In the genomic region with DNA sequence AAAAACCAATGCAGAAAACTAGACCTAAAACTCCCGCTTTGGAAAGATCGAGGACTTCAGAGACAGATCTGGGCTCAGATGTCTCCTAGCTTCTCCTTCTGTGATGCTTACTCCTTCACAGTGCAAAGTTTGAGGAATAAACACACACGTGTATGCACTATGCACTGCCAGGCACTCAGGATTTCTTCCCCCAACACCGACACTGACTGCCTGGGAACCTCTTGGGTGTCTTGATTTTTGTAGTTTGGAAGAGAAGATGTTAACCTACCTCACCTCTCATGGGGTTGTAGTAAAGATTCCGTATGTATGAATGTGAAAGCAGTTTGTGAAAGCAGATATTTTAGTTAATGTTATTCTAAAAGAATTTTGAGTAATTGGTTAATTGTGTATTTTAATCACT, we compare ENCODE assay signal across 30 mouse cellular contexts.
"Had no signal": no experiment of that assay in that cellular context is flagged by ENCODE, and none has a peak within 500 bp of the region (broad histone marks: within the 10 kb centered on the region; RNA-seq: fewer than 3 reads in every experiment).

No protein-coding gene starts in this region.

- DNase-seq: left cerebral cortex, postnatal 4 days; liver; liver, embryonic 13.5 days; liver, postnatal 0 days; lung, adult 18-20 months; lung, adult 2 months; lung, embryonic 14.5 days; lung, postnatal 10 days; lung, postnatal 14 days; lung, postnatal 36 days; lung, postnatal 4 days; midbrain, embryonic 14.5 days had no signal

- H3K27me3 ChIP-seq: limb, embryonic 12.5 days; limb, embryonic 13.5 days; limb, embryonic 15.5 days; liver, embryonic 12.5 days; liver, embryonic 13.5 days; liver, embryonic 15.5 days; lung, embryonic 15.5 days; megakaryocyte, embryonic 14.5 days; midbrain, embryonic 12.5 days; midbrain, embryonic 13.5 days; midbrain, embryonic 15.5 days; neural tube, embryonic 12.5 days had no signal

- H3K4me3 ChIP-seq: limb, embryonic 10.5 days; limb, embryonic 12.5 days; limb, embryonic 13.5 days; limb, embryonic 15.5 days; liver, embryonic 12.5 days; liver, embryonic 13.5 days; liver, embryonic 15.5 days; lung, embryonic 15.5 days; megakaryocyte, embryonic 14.5 days; midbrain, embryonic 12.5 days; midbrain, embryonic 13.5 days; midbrain, embryonic 15.5 days; myocyte; neural tube, embryonic 12.5 days had no signal

- H3K9ac ChIP-seq: limb, embryonic 12.5 days; limb, embryonic 13.5 days; limb, embryonic 15.5 days; liver, embryonic 12.5 days; liver, embryonic 13.5 days; liver, embryonic 14.5 days; liver, embryonic 15.5 days; liver, postnatal 0 days; lung, embryonic 14.5 days; lung, embryonic 15.5 days; midbrain, embryonic 12.5 days; midbrain, embryonic 13.5 days; midbrain, embryonic 15.5 days; neural tube, embryonic 12.5 days had no signal

- H3K4me2 ChIP-seq: limb, embryonic 12.5 days; limb, embryonic 13.5 days; limb, embryonic 15.5 days; liver, embryonic 11.5 days; liver, embryonic 12.5 days; liver, embryonic 13.5 days; liver, embryonic 15.5 days; lung, embryonic 14.5 days; lung, embryonic 15.5 days; midbrain, embryonic 12.5 days; midbrain, embryonic 13.5 days; midbrain, embryonic 15.5 days; neural tube, embryonic 12.5 days had no signal

- H3K4me1 ChIP-seq: limb, embryonic 10.5 days; limb, embryonic 12.5 days; limb, embryonic 13.5 days; limb, embryonic 15.5 days; liver, embryonic 12.5 days; liver, embryonic 13.5 days; liver, embryonic 15.5 days; lung, embryonic 15.5 days; midbrain, embryonic 12.5 days; midbrain, embryonic 13.5 days; midbrain, embryonic 15.5 days; neural tube, embryonic 12.5 days had no signal

- H3K9me3 ChIP-seq: limb, embryonic 10.5 days; limb, embryonic 12.5 days; limb, embryonic 13.5 days; limb, embryonic 15.5 days; liver, embryonic 12.5 days; liver, embryonic 13.5 days; liver, embryonic 15.5 days; lung, embryonic 15.5 days; megakaryocyte, embryonic 14.5 days; midbrain, embryonic 12.5 days; midbrain, embryonic 13.5 days; midbrain, embryonic 15.5 days; neural tube, embryonic 12.5 days had no signal

- ATAC-seq: liver, embryonic 12.5 days; liver, postnatal 0 days; lung, postnatal 0 days; midbrain, embryonic 13.5 days; midbrain, embryonic 15.5 days; midbrain, embryonic 16.5 days had no signal

- H3K27ac ChIP-seq: limb, embryonic 10.5 days; limb, embryonic 12.5 days; limb, embryonic 13.5 days; limb, embryonic 15.5 days; liver, embryonic 12.5 days; liver, embryonic 13.5 days; liver, embryonic 14.5 days; liver, embryonic 15.5 days; lung, embryonic 15.5 days; macrophage; midbrain, embryonic 12.5 days; midbrain, embryonic 13.5 days; midbrain, embryonic 15.5 days; neural tube, embryonic 12.5 days had no signal
